Mouse (Mus musculus) E14TG2a.4 (cell line): ENCODE measurements around the gene Gm12248.

Experiments
- H3K27me3 ChIP-seq: 2 replicates; pipeline ENCODE4 v1.6.1; 2014; ENCODE audit warnings: low read length, control low read depth; ENCODE audit not compliant: insufficient read depth
- H3K36me3 ChIP-seq: 2 replicates; pipeline ENCODE4 v1.6.1; 2014; ENCODE audit warnings: low read length, control low read depth; ENCODE audit not compliant: insufficient read depth
- H3K4me1 ChIP-seq: replicated peaks from 2 replicates; pipeline ENCODE4 v1.6.1; 2014; ENCODE audit warnings: low read depth, low read length, control low read depth
- H3K4me3 ChIP-seq: replicated peaks from 2 replicates; pipeline ENCODE4 v1.5.1; 2014; ENCODE audit warnings: mild to moderate bottlenecking, low read length
- H3K9me3 ChIP-seq: 2 replicates; pipeline ENCODE4 v1.6.1; 2014; ENCODE audit warnings: low read length, control low read depth
- CTCF ChIP-seq: conservative IDR thresholded peaks from 2 replicates; pipeline ENCODE4 v1.5.1; 2014; ENCODE audit warnings: low read length
- NANOG ChIP-seq: IDR thresholded peaks from 2 replicates; pipeline ENCODE4 v1.6.1; 2014; ENCODE audit warnings: borderline replicate concordance, low read length, mixed read lengths
- POU5F1 ChIP-seq: IDR thresholded peaks from 2 replicates; pipeline ENCODE4 v1.6.1; 2014; ENCODE audit warnings: low read length, borderline replicate concordance

The Gm12248 gene

GRCm38 (mm10) chr11:58126397-58127160 lies 33.6 kb upstream of the Gm12248 start:
- peaks cover 12% of the 10 kb centered on the region for H3K4me1 ChIP-seq
- no peaks in the 10 kb centered on the region for H3K9me3 ChIP-seq
- H3K4me3 ChIP-seq = no peak overlapping the region
- TF ChIP-seq CTCF (no peak), POU5F1 (no peak), NANOG (no peak)
- no peaks in the 10 kb centered on the region for H3K27me3 ChIP-seq
- peaks cover 98% of the 10 kb centered on the region for H3K36me3 ChIP-seq

GRCm38 (mm10) chr11:58125021-58125420 lies 32.1 kb upstream of the Gm12248 start:
- Histone ChIP-seq H3K27me3 (no peaks in the 10 kb centered on the region), H3K9me3 (no peaks in the 10 kb centered on the region), H3K36me3 (peaks cover 98% of the 10 kb centered on the region), H3K4me3 (no peak overlapping the region), H3K4me1 (peaks cover 27% of the 10 kb centered on the region)
- TF ChIP-seq NANOG (no peak), POU5F1 (no peak), CTCF (no peak)

DNA sequence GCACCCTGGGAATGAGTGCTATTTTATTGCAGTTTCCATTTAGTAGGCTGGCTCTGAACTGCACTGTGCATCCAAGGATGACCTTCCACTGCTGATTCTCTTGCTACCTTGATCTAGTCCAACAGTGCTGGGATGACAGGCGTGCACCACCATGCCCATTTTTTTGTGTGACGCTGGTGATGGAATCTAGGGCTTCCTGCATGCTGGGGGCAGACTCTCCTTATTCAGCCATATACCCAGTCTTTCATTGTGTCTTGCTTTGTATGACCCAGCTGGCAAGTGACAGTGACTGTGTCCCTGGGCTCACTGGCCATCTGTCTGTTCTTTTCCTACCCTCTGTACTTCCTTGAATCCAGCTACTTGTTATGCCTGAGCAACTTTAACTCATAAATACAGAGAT lies 30.8 kb upstream of the Gm12248 start:
- Histone ChIP-seq H3K27me3 (no peaks in the 10 kb centered on the region), H3K9me3 (no peaks in the 10 kb centered on the region), H3K4me1 (peaks cover 33% of the 10 kb centered on the region), H3K36me3 (peaks cover 92% of the 10 kb centered on the region), H3K4me3 (no peak overlapping the region)
- no peak for TF ChIP-seq POU5F1

DNA sequence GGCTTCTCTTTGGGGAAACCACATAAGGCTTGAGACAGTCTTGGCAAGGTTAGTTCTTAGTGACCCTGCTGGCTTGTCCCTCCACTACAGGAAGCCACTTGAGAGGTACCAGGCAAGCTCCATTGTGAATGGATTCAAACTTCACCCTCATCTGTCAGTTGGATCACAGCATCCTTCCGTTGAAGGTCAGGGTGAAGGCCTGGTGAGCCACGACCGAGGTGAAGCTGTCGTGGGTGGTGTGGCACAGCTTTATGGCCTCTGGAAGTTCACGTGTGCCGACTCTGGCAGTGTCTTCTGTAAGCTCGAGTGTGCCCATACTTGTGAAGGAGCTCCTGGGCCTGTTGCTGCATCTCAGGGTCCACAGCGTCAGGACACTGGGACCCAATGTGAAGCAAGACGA lies 28.4 kb upstream of the Gm12248 start:
- Histone ChIP-seq H3K36me3 (peaks cover 92% of the 10 kb centered on the region), H3K4me1 (peaks cover 48% of the 10 kb centered on the region), H3K27me3 (no peaks in the 10 kb centered on the region), H3K4me3 (no peak overlapping the region), H3K9me3 (no peaks in the 10 kb centered on the region)
- TF ChIP-seq POU5F1 (no peak), NANOG (no peak), CTCF (no peak)

GRCm38 (mm10) chr11:58120655-58121054 lies 27.7 kb upstream of the Gm12248 start:
- Histone ChIP-seq H3K4me1 (peaks cover 42% of the 10 kb centered on the region), H3K27me3 (no peaks in the 10 kb centered on the region), H3K9me3 (no peaks in the 10 kb centered on the region), H3K4me3 (no peak overlapping the region), H3K36me3 (peaks cover 92% of the 10 kb centered on the region)
- TF ChIP-seq NANOG = no peak

DNA sequence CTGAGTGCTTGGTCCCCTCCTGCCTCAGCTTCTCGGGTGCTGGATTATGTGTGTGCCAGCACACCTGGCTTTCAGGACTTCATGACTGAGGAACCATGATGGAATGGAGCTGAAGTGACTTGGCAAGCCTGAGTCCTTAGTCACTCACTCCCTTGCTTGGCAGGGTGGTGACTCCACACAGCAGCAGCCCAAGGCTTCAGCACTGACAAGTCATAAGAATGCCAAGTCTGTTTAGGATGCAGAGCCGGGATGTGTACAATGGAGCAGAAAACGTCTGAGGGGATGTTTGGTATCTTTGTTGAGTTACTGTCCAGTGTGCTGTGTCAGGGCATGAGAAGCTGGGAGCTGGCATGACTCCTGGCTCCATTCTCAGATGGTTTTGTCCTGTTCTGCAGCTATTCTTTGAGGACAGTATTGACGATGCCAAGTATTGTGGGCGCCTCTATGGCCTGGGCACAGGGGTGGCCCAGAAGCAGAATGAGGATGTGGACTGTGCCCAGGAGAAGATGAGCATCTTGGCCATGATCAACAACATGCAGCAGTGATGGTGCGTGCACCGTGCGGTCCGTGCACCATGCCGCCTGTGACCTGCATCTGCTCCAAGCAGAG lies 24.2 kb upstream of the Gm12248 start:
- H3K4me1 ChIP-seq = peaks cover 38% of the 10 kb centered on the region
- H3K4me3 ChIP-seq = no peak overlapping the region
- TF ChIP-seq CTCF = no peak
- TF ChIP-seq NANOG = no peak
- no peak for TF ChIP-seq POU5F1
- no peaks in the 10 kb centered on the region for H3K9me3 ChIP-seq
- no peaks in the 10 kb centered on the region for H3K27me3 ChIP-seq
- peaks cover 92% of the 10 kb centered on the region for H3K36me3 ChIP-seq

DNA sequence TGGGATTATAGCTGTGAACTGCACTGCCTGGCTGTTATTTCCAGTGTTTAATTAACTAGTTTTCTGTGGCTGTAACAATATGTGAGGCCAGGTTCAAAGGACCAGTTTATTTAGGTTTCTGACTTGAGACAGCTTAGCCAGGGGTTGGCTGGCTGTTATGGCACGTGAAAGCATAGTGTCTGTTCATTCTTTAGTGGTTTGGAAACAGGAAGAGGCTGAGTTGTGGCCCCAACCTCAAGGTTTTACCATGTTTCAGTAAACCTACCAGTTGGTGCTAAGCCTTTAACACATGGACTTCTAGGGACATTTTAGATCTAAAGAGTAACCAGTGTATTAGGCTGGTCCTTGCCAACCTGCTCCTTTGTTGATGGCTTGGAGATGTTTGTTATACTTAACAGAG lies 23.6 kb upstream of the Gm12248 start:
- no peak for TF ChIP-seq POU5F1
- TF ChIP-seq NANOG = no peak
- TF ChIP-seq CTCF = no peak
- Histone ChIP-seq H3K9me3 (no peaks in the 10 kb centered on the region), H3K4me3 (no peak overlapping the region), H3K27me3 (no peaks in the 10 kb centered on the region), H3K4me1 (peaks cover 37% of the 10 kb centered on the region), H3K36me3 (peaks cover 92% of the 10 kb centered on the region)

DNA sequence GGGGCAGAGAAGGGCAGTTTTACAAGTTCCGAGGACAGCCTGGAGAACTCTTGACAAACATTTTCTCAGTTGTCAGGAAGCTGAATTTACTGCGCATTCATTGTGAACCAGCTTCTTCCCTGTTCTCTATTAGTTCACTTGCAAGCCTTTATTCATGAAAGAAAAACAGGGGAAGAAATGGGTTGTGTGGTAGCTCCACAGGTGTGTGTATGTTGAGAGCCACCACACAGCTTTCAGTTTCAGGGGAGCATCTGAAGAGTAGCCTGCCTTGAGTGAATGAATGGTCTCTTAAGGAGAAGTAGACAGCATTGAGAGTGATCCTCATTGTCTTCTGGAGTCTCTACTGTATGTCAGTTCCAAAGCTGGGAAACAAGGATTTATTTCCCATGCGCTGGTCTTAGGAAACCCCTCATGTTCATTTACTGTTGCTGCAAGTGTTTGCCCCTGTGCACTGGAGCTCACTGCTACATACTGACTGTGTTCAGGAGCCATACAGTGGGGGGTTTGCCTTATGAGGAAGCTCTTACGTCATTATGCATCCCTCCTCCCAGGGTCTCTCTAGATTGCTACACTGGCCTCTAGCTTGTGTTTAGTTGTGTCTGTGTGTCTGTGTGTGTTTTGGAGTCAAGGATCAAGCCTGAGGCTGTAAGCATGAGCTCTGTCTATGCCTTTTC lies 14.9 kb upstream of the Gm12248 start:
- Histone ChIP-seq H3K4me1 (peaks cover 59% of the 10 kb centered on the region), H3K4me3 (peak overlapping the region; percentile 37; the same call in 1 of the 2 replicates), H3K36me3 (peaks cover 48% of the 10 kb centered on the region), H3K9me3 (no peaks in the 10 kb centered on the region), H3K27me3 (no peaks in the 10 kb centered on the region)
- no peak for TF ChIP-seq POU5F1
- no peak for TF ChIP-seq NANOG
- TF ChIP-seq CTCF = no peak

DNA sequence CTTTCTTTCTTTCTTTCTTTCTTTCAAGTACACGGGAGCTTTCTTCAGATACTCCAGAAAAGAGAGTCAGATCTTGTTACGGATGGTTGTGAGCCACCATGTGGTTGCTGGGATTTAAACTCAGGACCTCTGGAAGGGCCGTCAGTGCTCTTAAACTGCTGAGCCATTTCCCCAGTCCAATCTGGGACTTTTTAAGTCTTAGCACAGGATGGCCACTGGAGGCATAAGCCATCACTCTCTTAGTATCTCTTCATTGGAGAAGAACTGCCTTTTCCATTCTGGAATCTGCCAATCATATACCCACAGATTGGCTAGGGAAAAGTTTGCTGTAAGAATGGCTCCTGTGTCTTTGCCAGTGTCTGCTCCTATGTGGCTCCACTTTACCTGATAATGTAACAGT lies 14.1 kb upstream of the Gm12248 start:
- Histone ChIP-seq H3K9me3 (no peaks in the 10 kb centered on the region), H3K36me3 (peaks cover 41% of the 10 kb centered on the region), H3K27me3 (no peaks in the 10 kb centered on the region), H3K4me3 (no peak overlapping the region), H3K4me1 (peaks cover 64% of the 10 kb centered on the region)
- TF ChIP-seq NANOG (no peak), CTCF (0 out of 2 replicates have a peak, but pooled peaks have one; percentile 10)
